Mouse (Mus musculus): ENCODE results near the gene Efna1.

DNA sequence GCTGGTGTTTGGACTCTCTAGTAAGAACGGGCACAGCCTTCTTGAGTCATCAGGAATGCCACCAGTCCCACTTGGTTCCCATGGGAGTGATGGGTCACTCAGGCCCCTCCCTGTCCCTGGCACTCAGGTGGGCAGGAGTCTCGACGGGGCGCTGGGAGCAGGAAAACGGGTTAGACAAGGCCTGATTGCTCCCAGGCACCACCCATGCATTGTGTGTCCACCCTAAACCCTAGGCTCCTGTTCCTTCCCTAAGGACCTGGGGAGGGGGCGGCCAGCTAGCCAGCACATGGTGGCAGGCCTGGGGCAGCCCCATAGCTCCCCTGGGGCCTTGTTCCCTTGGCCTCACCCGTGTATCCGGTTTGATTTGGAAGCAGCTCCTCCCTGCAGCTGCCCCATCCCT, 37.4 kb upstream of the Efna1 start:
- TF ChIP-seq CTCF (conservative IDR thresholded peaks at IDR 0.05; ENCODE audit: insufficient read depth, insufficient read length, low read depth, low read length): no peak
- no peak for TF ChIP-seq POLR2A (IDR thresholded peaks at IDR 0.05; ENCODE audit: low read depth, low read length)
